Comparison of ENCODE assay signal across 12 mouse cellular contexts in genomic region chr3:152291895-152292294, GRCm38 (mm10).
"Had no signal": no experiment of that assay in that cellular context is flagged by ENCODE, and none has a peak within 500 bp of the region (broad histone marks: within the 10 kb centered on the region; RNA-seq: fewer than 3 reads in every experiment).

No protein-coding gene starts in this region.

- H3K9me3 ChIP-seq: intestine, embryonic 15.5 days; neural tube, embryonic 12.5 days had no signal

- H3K9ac ChIP-seq: intestine, embryonic 15.5 days; liver, embryonic 14.5 days; neural tube, embryonic 12.5 days had no signal

- DNase-seq: kidney, adult 8-10 months; kidney, postnatal 25 days; layer of hippocampus, adult 9-11 months; layer of hippocampus, postnatal 36 days; liver; lung, postnatal 14 days; midbrain, embryonic 14.5 days; thymus, postnatal 4 days had no signal

- H3K36me3 ChIP-seq: intestine, embryonic 15.5 days had no signal

- H3K4me1 ChIP-seq: neural tube, embryonic 12.5 days had no signal

- H3K27me3 ChIP-seq: intestine, embryonic 15.5 days; neural tube, embryonic 12.5 days had no signal

- H3K27ac ChIP-seq: intestine, embryonic 15.5 days; liver, embryonic 14.5 days; neural tube, embryonic 12.5 days; stomach, postnatal 0 days had no signal

- H3K4me2 ChIP-seq: intestine, embryonic 15.5 days; neural tube, embryonic 12.5 days had no signal

- H3K4me3 ChIP-seq: intestine, embryonic 15.5 days; neural tube, embryonic 12.5 days had no signal

- ATAC-seq: intestine, embryonic 15.5 days had no signal
